Mouse (Mus musculus) heart, embryonic 14.5 days (tissue): ENCODE results near the gene Kmo. TPM values are rescaled to one million over a fixed set of nuclear protein-coding genes. Genes with fewer than 3 reads are reported as not detected.

Experiments
- ATAC-seq: fragments of 200-750 bp; cut with Nextera tagmentation; 2 replicates; pipeline ENCODE4 v1.8.0; 2017; ENCODE audit warnings: low read depth, moderate TSS enrichment; ENCODE audit not compliant: insufficient number of reproducible peaks, insufficient read depth, low FRiP score
- H3K27ac ChIP-seq, 2 experiments: fragments of 200-500 bp in 1 of 2; fragments of 300-500 bp in 1 of 2; sonication (generic) in 1 of 2; replicated peaks in 1 of 2; 2 replicates each; pipeline ENCODE4 v1.5.1; 2012 to 2014; ENCODE audit warnings: low read depth in 2 of 2, low read length in 2 of 2, control low read depth in 1 of 2, mild to moderate bottlenecking in 1 of 2, mixed read lengths in 1 of 2; ENCODE audit not compliant: control insufficient read depth in 1 of 2, insufficient read depth in 1 of 2
- H3K27me3 ChIP-seq: fragments of 300-500 bp; sonication (generic); 2 replicates; pipeline ENCODE4 v1.6.1; 2014; ENCODE audit warnings: mild to moderate bottlenecking, low read length, control low read depth; ENCODE audit not compliant: control insufficient read depth, insufficient read depth
- H3K36me3 ChIP-seq: fragments of 300-500 bp; sonication (generic); 2 replicates; pipeline ENCODE4 v1.6.1; 2014; ENCODE audit warnings: mild to moderate bottlenecking, control low read depth, low read length, mixed read lengths; ENCODE audit not compliant: control insufficient read depth, insufficient read depth
- H3K4me1 ChIP-seq, 2 experiments: fragments of 200-500 bp in 1 of 2; fragments of 300-500 bp in 1 of 2; sonication (generic) in 1 of 2; 2 replicates each; pipeline ENCODE4 v1.6.1; 2012 to 2014; ENCODE audit warnings: low read length in 2 of 2, control low read depth in 1 of 2, mixed read lengths in 1 of 2; ENCODE audit not compliant: control insufficient read depth in 2 of 2, insufficient read depth in 2 of 2
- H3K4me2 ChIP-seq: fragments of 300-500 bp; sonication (generic); 2 replicates; pipeline ENCODE4 v1.6.1; 2014; ENCODE audit warnings: mild to moderate bottlenecking, low read length
- H3K4me3 ChIP-seq, 2 experiments: fragments of 200-500 bp in 1 of 2; fragments of 300-500 bp in 1 of 2; sonication (generic) in 1 of 2; 2 replicates each; pipeline ENCODE4 v1.5.1; 2012 to 2014; ENCODE audit warnings: low read length in 2 of 2, mild to moderate bottlenecking in 2 of 2, control low read depth in 1 of 2, low read depth in 1 of 2, moderate library complexity in 1 of 2; ENCODE audit not compliant: control insufficient read depth in 1 of 2, insufficient read depth in 1 of 2
- H3K9ac ChIP-seq: fragments of 300-500 bp; sonication (generic); 2 replicates; pipeline ENCODE4 v1.6.1; 2014; ENCODE audit warnings: mild to moderate bottlenecking, low read length
- H3K9me3 ChIP-seq: fragments of 300-500 bp; sonication (generic); 2 replicates; pipeline ENCODE4 v1.6.1; 2016; ENCODE audit warnings: low read length, control low read depth; ENCODE audit not compliant: control insufficient read depth
- WGBS: fragments of 180-500 bp; shearing (Covaris S2); extraction: QIAGEN DNeasy Blood & Tissue Kit; methylation state at CpG from one replicate; pipeline ENCODE4 v1.1.7; 2014; 5-methylcytosine and 5-hydroxymethylcytosine counted together
- polyA plus RNA-seq: library from polyadenylated mRNA; unstranded; fragments of >200 nt; fragmentation: Nextera tagmentation; extraction: Ambion mirVana; gene quantifications from 2 replicates; pipeline ENCODE4 v1.2.1, GENCODE M21; 2014

Kmo gene
- polyA plus RNA-seq: 0.36 TPM in 1 of 2 replicates, not detected in the other

- 87% methylated on average over 13 of the region's 13 CpGs for WGBS
- H3K27ac ChIP-seq: no peak within 1 kb of the TSS
- no peaks in the 10 kb centered on the region for H3K27me3 ChIP-seq
- no peak within 1 kb of the TSS for H3K4me2 ChIP-seq
- H3K4me3 ChIP-seq: no peak within 1 kb of the TSS
- peaks cover 2 to 9% of the 10 kb centered on the region in 2 experiments; a peak in 2 of 4 replicates for H3K4me1 ChIP-seq
- ATAC-seq: no peak
- no peaks in the 10 kb centered on the region for H3K9me3 ChIP-seq
- peaks cover 53% of the 10 kb centered on the region for H3K36me3 ChIP-seq
- no peak within 1 kb of the TSS for H3K9ac ChIP-seq
Measured at GRCm38 (mm10) chr1:175619814-175620431, at the start of gene Kmo. Gene Kmo (plus strand): TSS chr1:175620381.

GRCm38 (mm10) chr1:175574129-175574528 lies 46.1 kb upstream of the Kmo start:
- H3K4me3 ChIP-seq: no peak overlapping the region
- no peaks in the 10 kb centered on the region for H3K36me3 ChIP-seq
- 72% methylated on average over 2 of the region's 2 CpGs for WGBS
- H3K27ac ChIP-seq: no peak overlapping the region
- no peak for ATAC-seq
- no peaks in the 10 kb centered on the region for H3K27me3 ChIP-seq
- H3K9me3 ChIP-seq: no peaks in the 10 kb centered on the region
- no peak overlapping the region for H3K4me2 ChIP-seq
- no peak overlapping the region for H3K9ac ChIP-seq
- no peaks in the 10 kb centered on the region for H3K4me1 ChIP-seq

- H3K9me3 ChIP-seq: no peaks in the 10 kb centered on the region
- no peak overlapping the region for H3K27ac ChIP-seq
- no peaks in the 10 kb centered on the region for H3K36me3 ChIP-seq
- no peaks in the 10 kb centered on the region for H3K27me3 ChIP-seq
- no peak overlapping the region for H3K4me3 ChIP-seq
- ATAC-seq: no peak
- H3K4me1 ChIP-seq: no peaks in the 10 kb centered on the region
- no peak overlapping the region for H3K4me2 ChIP-seq
- WGBS: 78% methylated on average over 2 of the region's 2 CpGs
- no peak overlapping the region for H3K9ac ChIP-seq
Measured at GRCm38 (mm10) chr1:175578425-175579096, 41.6 kb upstream of the Kmo start.

- WGBS: 80% methylated on average over 9 of the region's 9 CpGs
- no peak for ATAC-seq
- Histone ChIP-seq H3K4me2 (no peak overlapping the region), H3K27ac (no peak overlapping the region), H3K4me1 (no peaks in the 10 kb centered on the region), H3K9me3 (no peaks in the 10 kb centered on the region), H3K27me3 (no peaks in the 10 kb centered on the region), H3K9ac (no peak overlapping the region), H3K36me3 (no peaks in the 10 kb centered on the region), H3K4me3 (no peak overlapping the region)
Measured at GRCm38 (mm10) chr1:175579598-175580235, 40.5 kb upstream of the Kmo start.

- no peak for ATAC-seq
- Histone ChIP-seq H3K9me3 (no peaks in the 10 kb centered on the region), H3K4me3 (no peak overlapping the region), H3K36me3 (no peaks in the 10 kb centered on the region), H3K27ac (no peak overlapping the region), H3K4me2 (no peak overlapping the region), H3K4me1 (no peaks in the 10 kb centered on the region), H3K27me3 (no peaks in the 10 kb centered on the region), H3K9ac (no peak overlapping the region)
- 82% methylated on average over 7 of the region's 7 CpGs for WGBS
Measured at GRCm38 (mm10) chr1:175580346-175580745, 39.8 kb upstream of the Kmo start.

DNA sequence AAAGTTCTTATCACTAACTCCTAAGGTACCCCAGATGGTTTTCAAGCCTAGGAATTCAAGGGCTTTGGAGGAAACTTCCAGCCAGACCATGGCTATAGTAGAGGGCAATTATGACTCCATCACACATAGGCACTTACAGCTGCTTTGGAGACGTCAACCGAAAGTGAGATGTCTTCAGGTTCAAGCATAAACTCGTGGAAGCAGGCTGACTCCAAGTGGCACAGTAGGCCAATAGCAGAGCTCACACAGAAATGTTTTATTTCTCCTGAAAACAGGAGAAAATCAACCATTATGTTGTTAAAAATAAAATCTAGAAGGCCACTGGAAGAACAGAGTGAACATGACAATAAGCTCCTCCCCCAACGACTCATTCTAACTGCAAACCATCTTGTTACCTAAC lies 37.4 kb upstream of the Kmo start:
- no peak for ATAC-seq
- Histone ChIP-seq H3K9ac (no peak overlapping the region), H3K27ac (no peak overlapping the region), H3K4me1 (no peaks in the 10 kb centered on the region), H3K36me3 (no peaks in the 10 kb centered on the region), H3K4me2 (no peak overlapping the region), H3K27me3 (no peaks in the 10 kb centered on the region), H3K4me3 (no peak overlapping the region), H3K9me3 (no peaks in the 10 kb centered on the region)
- 70% methylated on average over 4 of the region's 4 CpGs for whole genome bisulfite sequencing

DNA sequence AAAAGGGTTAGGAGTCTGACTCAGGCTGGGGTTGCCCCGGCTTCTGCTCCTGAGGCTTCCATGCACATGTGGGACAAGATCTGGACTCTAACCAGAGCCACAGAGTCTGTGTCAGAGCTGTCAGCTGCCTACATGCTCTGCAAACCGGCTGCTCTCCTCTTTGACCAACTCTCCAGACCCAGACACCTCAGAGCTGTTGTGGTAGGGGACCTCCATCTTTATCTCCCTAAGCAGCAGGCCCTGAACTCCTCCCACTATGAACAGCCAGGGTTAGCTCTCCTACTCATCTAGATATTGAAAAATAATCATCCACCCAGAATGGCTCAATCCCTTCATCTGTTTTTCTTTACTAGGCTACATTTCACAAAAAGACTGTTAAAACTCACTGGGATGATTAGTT lies 34.9 kb upstream of the Kmo start:
- no peak overlapping the region for H3K4me3 ChIP-seq

More for the DNA sequence above, 34.9 kb upstream of the Kmo start:
- Histone ChIP-seq H3K27ac (no peak overlapping the region), H3K9me3 (no peaks in the 10 kb centered on the region), H3K36me3 (no peaks in the 10 kb centered on the region), H3K4me1 (no peaks in the 10 kb centered on the region), H3K27me3 (no peaks in the 10 kb centered on the region), H3K4me2 (no peak overlapping the region), H3K9ac (no peak overlapping the region)
- whole genome bisulfite sequencing: 49% methylated on average over 2 of the region's 2 CpGs
- no peak for ATAC-seq
